1 mouse cellular context compared by ENCODE assay signal in genomic region chr5:137749196-137749836, GRCm38 (mm10).
TF ChIP-seq lines count a peak whose summit lies in the region.

No protein-coding gene starts in this region.

TF ChIP-seq in myocyte, 11 proteins besides CTCF, POLR2A, EP300 and RAD21 (continued from another document):
- TF ChIP-seq TCF3 (IDR thresholded peaks at IDR 0.05; ENCODE audit: insufficient read length, low read depth) (no peak), USF1 (IDR thresholded peaks at IDR 0.05; ENCODE audit: low read depth) (no peak)
TF ChIP-seq in myocyte: peak in this region for 0.
